Mouse (Mus musculus): ENCODE data around the gene Gapdhs. TPM values are rescaled to one million over a fixed set of nuclear protein-coding genes. Genes with fewer than 3 reads are reported as not detected.
"Not testable (repeated sequence)": the region's sequence is repeated elsewhere in the genome, so short reads cannot be mapped to it uniquely, and the experiment has no call there.

Gapdhs gene
- total RNA-seq (2021): not detected

DNA sequence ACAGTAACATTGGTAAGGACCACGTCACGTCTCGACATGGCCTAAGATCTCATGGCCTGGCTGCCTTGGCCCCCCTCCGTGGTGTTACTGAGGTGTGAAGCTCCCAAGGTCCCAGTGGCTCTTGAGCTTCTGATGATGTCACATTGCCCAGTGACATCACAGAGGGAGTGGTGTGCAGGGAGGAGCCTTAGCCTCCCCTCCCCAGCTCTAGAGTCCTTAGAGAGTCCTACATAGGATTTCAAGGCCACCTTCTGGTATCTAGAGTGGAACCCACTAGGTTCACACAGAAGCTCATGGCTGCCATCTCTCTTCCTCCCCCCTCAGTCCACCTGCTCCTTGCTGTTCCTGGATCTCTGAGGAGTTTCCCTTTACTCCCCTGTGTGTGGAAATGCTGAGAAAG, at the start of gene Gapdhs:
Gene Gapdhs, minus strand, starts transcription at position 65 of the 400 bp plus-strand sequence.
- DNase-seq; intact Hi-C loops (cut with DNase I): not testable (repeated sequence)

DNA sequence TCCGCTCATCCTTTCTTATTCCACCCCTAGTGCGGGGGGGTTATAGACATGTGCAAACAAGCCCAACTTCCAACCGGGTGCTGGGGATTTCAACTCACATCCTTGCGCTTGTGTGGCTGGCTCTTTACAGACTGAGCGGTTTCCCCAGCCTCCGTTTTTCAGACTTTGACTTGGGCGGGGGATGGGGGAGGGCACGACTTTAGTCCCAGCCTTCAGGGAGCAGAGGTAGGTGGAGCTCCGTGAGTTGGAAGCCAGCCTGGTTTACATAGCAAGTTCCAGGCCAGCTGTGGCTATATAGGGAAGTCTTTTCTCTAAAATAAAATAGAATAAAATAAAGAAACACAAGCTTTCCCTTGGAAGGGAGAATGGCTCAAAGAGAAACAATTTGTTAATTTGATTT, 48.4 kb upstream of the Gapdhs start:
- intact Hi-C loops (cut with DNase I): no loop called here
- DNase-seq: no peak

DNA sequence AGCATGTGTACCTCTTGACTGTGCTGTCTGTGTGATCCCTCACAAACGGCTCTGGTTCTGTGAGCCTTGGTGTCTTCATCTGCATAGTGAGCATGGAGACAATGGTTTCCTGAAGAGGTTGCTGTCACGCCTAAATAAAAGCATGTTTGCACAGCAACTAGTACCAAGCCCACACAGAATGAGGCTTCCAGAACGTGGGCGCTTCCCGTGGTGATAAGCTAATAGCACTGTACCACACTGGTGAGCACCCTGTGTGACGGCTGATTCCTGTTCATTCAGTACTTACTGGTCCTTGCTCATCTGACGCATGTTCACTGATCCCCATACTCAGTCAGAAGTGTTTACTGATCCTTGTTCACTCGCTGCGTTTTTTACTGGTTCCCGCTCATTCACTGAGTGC, 46.7 kb upstream of the Gapdhs start:
- intact Hi-C loops (cut with DNase I): no loop called here
- no peak for DNase-seq

DNA sequence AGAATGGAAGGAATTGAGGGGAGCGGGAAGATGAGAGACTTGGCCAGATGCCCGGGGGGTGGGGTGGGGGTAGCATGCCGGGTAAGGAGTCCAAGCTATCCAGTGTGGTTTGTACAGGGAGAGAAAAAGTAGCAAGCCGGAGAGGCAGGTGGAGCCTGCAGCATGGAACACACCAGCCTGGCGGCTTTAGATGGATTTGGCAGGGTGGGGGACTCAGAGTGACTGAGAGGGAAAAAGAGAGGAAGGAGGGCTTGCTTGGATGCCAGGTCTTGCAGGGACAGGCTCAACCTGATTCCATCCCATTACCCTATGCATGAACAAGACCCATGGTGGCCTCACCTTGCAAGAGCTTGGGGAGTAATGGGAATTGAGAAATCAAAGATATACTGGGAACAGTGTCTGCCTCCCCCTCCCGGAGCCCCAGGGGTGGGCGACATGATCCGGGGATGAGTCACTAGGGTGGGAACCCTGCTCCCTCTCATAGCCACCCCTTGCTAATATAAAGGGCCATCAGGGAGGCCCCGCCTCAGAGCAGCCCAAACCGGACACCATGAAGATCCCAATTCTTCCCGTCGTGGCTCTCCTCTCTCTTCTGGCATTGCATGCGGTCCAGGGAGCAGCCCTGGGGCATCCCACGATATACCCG, 44.0 kb upstream of the Gapdhs start, which contains the start of gene Krtdap:
Gene Krtdap, plus strand, starts transcription at position 520 of the 646 bp plus-strand sequence.
- DNase-seq: no peak
- intact Hi-C loops (cut with DNase I): no loop called here

DNA sequence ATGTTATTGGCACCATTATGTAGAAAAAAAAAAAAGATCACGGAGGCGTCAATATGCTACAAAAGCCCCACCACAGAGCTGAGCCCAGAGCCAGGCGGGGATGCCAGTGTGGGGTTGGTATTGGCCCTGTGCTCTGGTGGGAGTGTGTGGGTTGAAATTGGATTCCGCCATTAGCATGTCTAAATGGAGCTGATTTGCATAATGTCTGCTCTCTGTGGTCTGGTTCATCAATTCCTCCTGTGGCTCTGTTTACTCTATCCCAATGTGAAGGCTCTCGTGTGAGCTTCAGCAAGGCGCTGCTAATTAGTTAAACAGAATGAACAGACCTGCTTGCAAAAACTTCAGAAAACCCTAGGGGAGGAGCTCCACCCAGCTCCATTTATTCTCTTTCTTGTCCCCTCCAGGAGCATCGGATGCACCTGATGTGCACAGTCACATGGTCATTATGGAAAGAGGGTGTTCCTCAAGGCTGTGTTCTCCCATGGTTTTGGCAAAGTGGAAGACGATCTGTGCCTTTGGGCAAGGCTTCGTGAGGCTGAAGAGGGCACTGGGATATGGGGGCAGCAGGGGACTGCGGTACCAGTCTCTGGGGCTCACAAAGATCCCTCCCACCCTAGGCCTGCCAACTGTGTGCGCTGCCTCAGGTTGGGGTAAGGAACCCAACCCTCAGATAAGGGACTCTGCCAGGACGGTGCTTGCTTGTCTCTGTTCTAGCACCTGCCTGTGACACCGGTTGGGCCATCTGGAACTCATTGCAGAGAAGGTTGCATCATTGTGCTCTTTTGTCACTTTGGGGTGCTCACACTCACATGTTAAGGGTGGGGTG, 42.5 kb upstream of the Gapdhs start:
- no peak for DNase-seq
- intact Hi-C loops (cut with DNase I): no loop called here

DNA sequence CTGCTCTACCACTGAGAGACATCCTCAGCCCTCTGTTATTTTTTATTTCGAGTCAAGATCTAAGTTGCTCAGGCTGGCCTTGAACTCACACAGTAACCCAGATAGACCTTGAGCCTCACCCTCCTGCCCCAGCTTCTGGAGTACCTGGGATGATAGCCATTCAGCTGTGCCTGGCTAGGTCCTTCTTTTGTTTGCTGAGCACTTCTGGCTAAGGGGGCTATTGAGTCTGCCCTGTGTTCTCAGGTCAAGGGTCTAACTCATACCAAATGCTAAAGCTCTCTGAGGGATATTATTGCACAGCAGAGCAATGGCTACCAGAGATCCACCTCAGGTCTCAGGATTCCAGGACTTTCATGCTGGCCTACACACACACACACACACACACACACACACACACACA, 41.7 kb upstream of the Gapdhs start:
- intact Hi-C loops (cut with DNase I): no loop called here
- no peak for DNase-seq

DNA sequence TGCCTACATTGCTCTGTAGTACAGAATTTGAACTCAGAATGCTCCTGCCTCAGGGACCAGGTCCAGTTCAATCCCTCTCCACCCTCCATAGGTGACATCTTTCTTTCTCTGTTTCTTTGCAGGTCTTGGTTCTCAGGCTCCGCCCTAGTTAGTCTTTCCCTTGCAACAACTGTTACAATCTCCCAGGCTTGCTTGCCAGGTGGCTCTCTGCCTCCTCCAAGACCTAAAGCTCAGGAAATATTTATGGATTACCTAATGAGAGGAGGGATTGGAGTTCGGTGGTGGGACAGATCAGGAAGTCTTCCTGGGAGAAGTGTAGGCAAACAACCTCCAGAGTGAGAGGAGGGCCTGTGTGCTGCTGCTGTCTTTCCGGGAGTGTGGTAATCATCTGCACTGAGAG, 39.2 kb upstream of the Gapdhs start:
- intact Hi-C loops (cut with DNase I): no loop called here
- DNase-seq: no peak

DNA sequence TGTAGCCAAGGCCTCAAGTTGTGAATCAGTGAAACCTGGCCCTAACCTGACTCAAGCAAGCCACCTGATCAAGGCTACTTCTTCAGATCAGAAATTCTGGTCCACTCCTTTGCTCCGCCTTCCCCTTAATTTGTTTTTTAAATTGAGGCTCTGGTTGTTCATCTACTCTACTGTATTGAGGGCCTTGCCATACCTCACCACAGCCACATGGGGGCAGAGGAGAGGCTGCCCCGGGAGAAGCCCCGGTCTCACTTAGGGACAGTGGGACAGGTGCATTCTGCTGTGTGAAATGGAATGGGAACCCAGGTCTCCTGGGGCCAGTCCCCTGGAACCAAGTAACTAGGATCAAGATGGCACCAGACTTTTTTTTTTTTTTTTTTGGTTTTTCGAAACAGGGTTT, 38.3 kb upstream of the Gapdhs start:
- DNase-seq: no peak
- intact Hi-C loops (cut with DNase I): no loop called here

DNA sequence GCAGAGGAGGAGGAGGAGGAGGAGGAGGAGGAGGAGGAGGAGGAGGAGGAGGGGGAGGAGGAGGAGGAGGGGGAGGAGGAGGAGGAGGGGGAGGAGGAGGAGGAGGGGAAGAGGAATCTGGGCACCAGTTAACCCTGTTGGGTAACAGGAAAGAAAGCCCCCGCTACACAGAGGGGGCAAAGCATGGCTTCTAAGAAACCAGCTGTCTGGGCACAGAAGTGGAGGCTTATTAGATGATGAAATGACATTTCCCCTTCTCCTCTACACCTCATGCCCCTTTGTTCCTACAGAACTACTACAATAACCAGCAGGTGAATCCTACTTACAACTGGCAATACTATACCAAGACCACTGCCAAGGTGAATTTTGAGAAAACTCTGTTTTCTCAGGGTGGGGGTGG, 34.4 kb upstream of the Gapdhs start:
- DNase-seq: no peak
- intact Hi-C loops (cut with DNase I): loop anchor here (1.0 kb wide), 1 partner anchor 72 kb away; no protein-coding TSS in a partner anchor

DNA sequence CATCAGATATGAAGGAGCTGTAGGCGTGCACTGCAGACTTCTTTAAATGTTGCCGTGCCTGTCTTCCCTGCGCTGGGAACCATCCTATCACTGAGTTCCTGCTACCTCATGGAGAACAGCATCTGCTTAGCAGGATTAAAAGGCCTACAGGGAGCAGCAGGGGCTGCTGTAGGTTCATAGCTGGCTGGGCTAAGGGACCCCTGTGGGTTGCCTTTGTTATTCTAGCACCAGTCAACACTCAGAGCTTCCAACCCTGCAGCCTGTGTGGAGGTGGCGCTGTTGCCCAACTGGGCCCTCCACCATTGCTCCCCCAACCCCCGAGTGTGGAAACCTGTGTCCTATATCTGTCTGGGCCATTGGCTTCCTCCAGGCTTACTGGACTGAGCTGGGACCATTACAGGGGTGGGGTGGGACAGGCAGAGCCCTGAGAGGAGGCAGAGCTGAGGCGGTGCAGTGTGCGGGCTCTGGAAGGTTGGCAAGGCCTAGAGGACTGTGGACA, 33.6 kb upstream of the Gapdhs start:
- DNase-seq: no peak
- intact Hi-C loops (cut with DNase I): loop anchor here (1.0 kb wide), 1 partner anchor 73 kb away; no protein-coding TSS in a partner anchor

DNA sequence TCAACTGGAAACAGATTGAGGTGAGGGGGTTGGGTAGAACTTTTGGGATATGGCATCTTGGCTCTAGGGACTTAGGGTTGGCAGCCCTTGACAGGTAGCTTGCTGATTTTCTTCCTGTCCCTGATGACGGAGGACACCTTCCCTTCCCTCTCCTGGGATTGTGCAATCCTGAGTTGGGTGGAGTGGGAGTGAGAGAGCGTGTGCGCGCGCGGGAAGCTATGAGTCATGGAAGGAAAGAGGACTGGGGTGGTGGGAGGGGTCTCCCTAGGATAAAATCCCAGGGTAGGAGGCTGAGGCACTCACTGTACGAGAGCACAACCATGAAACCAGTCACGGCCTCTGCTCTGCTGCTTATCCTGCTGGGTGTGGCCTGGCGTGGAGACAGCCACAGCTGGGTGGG, 32.6 kb upstream of the Gapdhs start:
- intact Hi-C loops (cut with DNase I): no loop called here
- no peak for DNase-seq

DNA sequence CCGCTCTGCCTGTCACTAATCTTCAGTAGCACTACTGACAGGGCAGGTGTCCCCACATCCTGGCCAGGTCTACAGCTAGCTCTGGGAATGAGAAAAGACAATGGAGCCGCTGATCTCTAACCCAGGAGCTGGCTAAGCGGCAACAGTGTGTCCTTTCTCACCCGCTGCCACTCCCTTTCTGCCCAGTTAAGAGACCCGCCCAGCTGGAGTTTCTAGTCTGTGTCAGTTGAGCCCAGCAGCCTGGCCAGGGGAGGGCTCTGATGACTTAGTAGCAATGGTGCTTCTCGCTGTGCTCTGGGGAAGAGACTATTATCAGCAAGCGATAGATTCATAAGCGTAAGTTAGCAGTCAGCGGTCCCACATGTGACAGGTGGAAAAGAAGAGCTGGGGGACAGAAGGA, 25.8 kb upstream of the Gapdhs start:
- no peak for DNase-seq
- intact Hi-C loops (cut with DNase I): no loop called here

DNA sequence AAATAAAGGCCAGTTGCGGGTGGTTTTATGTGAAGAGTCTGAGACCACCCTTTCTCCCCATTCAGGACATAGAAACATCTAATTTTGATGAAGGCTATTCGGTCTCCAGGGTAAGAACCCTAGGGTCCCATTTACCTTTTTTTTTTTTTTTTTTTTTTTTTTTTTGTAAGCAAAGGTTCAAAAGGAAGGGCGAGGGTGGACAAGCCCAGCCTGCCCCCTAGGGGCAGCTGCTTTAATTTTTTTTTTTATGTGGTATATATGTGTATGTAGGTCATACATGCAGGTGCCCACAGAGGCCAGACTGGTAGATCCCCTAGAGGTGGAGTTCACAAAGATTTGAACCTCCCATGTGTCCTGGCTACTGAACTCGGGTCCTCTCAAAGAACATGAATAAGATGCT, 22.9 kb upstream of the Gapdhs start:
- no peak for DNase-seq
- intact Hi-C loops (cut with DNase I): no loop called here

DNA sequence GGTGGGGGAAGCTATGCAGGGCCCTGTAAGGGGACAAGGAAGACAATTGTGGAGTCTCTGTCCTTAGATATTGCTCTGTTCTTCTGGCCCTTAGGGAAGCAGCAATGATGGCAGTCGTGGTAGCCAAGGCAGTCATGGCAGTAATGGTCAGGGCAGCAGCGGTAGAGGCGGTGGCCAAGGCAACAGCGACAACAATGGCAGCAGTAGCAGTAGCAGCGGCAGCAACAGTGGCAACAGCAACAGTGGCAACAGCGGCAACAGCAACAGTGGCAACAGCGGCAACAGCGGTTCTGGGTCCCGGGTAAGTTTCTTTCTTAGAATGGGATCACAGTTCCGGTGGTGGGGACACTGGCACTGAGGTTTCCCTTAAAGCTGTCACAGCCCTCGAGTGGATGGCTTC, 21.7 kb upstream of the Gapdhs start:
- peak in 1 of 2 experiments; percentile 23 for DNase-seq
- intact Hi-C loops (cut with DNase I): no loop called here

DNA sequence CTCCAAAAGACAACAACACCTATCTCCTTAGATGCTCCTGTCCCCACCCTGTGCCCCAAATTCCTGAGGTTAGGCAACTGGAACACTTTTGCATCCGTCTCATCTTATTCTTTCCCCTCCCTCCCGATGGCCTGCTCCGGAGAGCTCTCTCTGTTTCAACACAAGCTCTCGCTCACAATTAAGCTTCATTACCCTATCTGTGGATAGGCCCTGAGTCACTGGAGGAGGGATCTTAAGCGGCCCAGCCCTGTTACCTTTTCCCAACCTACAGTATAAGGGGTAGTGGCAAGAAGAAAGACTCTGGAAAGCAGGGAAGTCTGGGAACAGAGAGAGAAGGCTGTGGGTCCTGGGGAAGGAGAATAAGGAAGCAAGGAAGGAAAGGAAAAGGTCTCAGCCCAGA, 20.0 kb upstream of the Gapdhs start, which contains the start of gene Dmkn:
Gene Dmkn, plus strand, starts transcription at position 301 of the 400 bp plus-strand sequence.
- DNase-seq: no peak

DNA sequence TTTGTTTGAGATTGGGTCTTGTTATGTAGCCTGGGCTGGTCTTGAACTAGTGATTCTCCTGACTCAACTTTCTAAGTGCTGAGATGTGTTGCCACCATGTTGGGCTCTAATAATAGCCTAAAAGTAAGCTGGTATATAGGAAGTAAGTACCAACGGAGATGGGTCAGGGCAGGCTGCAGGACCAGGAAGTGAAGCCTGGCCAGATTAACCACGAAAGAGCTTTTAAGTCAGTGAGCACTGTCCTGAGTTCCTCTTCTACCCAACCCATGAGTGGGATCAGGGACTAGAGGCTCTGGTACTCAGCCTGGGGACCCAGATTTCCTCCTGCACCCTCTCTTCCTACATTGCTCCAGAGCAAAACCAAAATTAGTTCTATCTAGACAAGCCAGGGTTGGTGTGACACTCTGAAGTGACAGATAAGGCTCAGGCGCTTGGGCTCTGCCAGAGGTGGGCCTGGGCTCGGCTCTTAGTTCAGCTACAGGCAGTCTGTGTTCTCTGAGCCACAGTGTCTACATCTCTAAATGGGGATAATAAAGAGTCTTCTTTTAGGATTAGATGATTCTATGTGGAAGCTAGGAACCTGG, 18.4 kb upstream of the Gapdhs start:
- intact Hi-C loops (cut with DNase I): no loop called here
- no peak for DNase-seq

More for the DNA sequence above, 20.0 kb upstream of the Gapdhs start, which contains the start of gene Dmkn:
- intact Hi-C loops (cut with DNase I): no loop called here

DNA sequence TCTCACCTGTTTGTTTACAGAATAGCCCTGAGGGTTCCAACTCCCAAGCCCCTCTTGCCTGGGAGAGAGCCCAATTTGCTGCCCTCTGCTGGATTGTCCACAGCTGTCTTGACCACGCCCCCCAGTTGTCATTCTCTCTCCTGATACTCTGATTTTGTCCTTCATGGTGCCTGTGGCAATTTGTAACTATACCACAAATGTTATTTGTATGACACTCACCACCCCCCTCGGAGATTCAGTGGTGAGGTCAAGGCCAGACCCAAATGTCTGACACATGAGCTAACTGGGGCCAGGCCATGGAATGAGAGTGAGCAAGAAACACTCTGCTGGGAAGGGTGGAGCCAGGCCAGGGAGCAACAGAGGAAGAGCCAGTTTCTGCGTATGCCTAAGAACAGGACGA, 15.4 kb upstream of the Gapdhs start:
- intact Hi-C loops (cut with DNase I): no loop called here
- DNase-seq: peak; percentile 19 to 63

DNA sequence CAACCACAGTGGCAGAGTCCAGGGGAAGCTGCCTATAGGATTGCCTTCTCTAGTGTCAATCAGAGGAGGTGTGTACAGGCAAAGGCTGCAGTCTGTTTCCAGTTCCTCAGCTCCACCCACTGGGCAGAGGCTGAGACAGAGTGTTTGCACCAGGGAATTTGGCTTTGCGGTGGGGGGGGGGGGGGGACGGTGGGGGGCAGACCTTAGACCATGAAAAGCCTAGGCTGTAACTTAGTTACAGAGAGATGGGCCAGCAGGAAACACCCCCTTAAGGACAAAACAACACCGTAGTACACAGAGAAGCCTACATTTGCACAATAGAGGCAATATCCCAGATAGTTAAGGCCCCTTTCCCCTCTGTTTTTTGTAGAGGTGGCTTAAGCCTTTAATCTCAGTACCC, 13.5 kb upstream of the Gapdhs start:
- intact Hi-C loops (cut with DNase I): no loop called here

DNA sequence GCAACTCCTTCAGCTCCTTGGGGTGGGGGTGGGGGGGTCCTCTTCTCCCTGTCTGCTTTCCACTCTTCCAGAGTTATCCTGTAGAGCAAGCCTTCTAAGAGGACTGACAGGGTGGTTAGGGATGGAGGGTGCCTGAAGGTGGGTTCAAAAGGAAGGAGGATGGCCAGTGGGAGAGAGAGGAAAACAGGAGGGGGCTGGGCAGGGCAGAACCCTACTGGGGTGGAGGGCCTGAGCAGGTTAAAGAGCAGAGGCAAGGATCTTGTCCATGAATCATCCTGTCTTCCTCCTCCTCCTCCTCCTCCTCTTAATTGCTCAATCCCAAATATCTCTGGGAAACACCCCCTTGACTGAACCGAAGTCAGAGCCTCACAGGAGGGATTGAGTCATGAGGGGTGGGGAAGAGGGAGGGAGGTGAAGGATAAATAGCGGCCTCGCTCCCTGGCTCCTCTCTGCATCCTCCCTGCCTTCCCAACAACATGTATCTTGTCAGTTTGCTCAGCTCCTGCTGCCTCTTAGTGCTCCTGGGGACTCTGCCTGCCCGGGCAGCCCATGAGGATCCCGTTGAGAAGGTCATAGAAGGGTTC, 7.7 kb upstream of the Gapdhs start, which contains the start of gene Sbsn:
Gene Sbsn, plus strand, starts transcription at position 386 of the 584 bp plus-strand sequence.
- no peak for DNase-seq
- intact Hi-C loops (cut with DNase I): no loop called here

More for the DNA sequence above, 13.5 kb upstream of the Gapdhs start:
- no peak for DNase-seq

DNA sequence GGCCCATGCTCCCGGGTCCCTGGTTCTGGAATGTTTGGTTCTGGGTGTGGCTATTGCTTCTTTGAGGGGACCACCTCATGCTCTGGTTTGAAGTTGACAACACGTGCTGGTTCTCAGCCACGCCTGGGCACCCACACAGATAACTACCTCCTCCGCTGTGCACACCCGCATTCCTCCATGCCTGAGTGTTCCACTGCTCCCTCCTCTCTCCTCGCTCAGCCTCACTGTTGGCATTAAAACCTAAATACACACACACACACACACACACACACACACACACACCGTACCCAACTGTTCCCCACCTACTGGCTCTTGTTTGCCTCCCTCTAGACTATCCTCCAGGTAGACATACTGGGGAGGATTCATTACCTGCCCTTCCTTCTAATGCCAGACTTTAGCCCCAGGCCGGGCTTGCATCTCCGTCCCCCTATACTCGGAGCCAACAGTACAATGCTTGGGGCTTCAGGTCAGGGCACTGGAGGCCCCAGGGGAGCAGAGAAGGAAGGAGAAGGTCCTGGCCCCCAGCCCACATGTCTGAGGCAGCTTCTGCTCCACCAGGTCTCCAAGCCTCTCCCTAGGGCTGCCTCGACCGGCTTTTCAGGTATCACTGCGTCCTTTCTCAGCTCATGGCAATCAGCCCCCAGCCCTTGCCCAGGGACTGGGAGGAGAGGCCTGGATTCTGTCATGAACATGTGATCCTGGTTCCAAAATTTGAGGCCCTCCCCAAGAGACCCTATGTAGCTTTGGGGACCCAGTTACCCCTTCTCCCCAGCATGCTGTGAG, 6.5 kb upstream of the Gapdhs start:
- intact Hi-C loops (cut with DNase I): no loop called here
- no peak for DNase-seq

Data from heart, postnatal 10 days (tissue).